Mouse (Mus musculus): ENCODE measurements around the gene Cyp2e1. TPM values are rescaled to one million over a fixed set of nuclear protein-coding genes. Genes with fewer than 3 reads are reported as not detected.

The Cyp2e1 gene
- polyA plus RNA-seq (2017; shearing (Covaris generic)): not detected

DNA sequence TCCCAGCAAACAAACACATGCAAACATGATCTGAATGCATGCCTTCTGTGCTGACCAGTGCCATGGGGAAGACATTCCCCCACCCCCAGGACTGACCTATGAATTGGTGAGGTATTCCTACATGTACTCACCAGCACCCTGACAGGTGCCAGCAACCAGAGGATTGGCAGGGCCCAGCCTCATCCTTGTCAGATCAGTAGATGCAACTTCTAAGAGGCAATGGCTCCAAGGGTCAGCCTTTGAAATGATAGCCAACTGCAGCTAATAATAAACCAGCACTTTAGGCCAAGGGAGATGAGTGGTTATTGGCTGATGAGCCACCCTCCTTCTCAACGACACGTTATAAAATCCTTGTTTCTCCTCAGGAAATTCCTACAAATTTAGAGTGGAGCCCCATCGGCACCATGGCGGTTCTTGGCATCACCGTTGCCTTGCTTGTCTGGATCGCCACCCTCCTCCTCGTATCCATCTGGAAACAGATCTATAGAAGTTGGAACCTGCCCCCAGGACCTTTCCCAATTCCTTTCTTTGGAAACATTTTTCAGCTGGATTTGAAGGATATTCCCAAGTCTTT, at the start of gene Cyp2e1:
Cyp2e1 (plus strand) TSS at position 293 of the 574 bp plus-strand sequence.

DNA sequence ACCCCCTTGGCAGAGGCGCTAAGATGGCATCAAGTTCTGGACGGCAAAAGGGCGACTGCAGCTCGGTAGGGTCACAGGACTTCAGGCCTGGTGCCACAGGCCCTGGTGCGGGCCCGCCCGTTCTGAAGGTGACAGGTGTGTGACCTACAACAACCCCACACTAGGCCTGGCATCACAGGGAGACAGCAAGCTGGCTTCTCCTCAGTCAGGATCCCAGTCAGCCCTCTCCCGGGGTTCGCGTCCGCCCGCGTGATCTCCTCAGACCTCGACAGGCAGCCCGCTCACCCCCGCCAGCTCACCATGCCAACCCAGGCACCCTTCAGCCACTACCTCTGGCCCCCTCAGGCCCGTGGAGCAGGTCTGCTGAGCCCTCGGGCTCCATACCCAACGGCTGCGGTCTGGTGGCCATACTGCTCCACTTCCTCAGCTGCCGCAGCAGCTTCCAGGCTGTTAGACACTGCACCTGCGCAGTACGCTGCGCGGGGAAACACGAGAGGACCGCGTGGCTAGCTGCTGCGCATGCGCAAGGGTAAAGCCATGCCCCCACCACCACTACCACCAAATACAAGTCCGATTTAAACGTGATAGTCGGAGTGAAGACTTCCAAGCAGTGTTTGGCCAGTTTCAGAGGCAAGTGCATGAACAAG, 24.0 kb downstream of the Cyp2e1 start, which contains the start of gene Syce1:
Syce1 (minus strand) TSS at position 447 of the 647 bp plus-strand sequence.

GRCm38 (mm10) chr7:140821653-140822329, 58.3 kb downstream of the Cyp2e1 start, which contains the start of gene Zfp941:
TSS of gene Zfp941 (minus strand) at chr7:140822178.

Other genes with a start within 250 kb of the Cyp2e1 start
- gene Olfr538, start 195.9 kb upstream of the Cyp2e1 start, polyA plus RNA-seq (2017; shearing (Covaris generic)): not detected
- not detected for gene Olfr46, start 162.5 kb upstream of the Cyp2e1 start, polyA plus RNA-seq (2017; shearing (Covaris generic))
- not detected for gene Olfr61, start 134.8 kb upstream of the Cyp2e1 start, polyA plus RNA-seq (2017; shearing (Covaris generic))
- gene Olfr53, start 117.3 kb upstream of the Cyp2e1 start, polyA plus RNA-seq (2017; shearing (Covaris generic)): not detected
- gene Olfr539, start 103.8 kb upstream of the Cyp2e1 start, polyA plus RNA-seq (2017; shearing (Covaris generic)): not detected
- 0.09 TPM for gene Olfr45, start 81.8 kb upstream of the Cyp2e1 start, polyA plus RNA-seq (2017; shearing (Covaris generic))
- gene Olfr541, start 66.5 kb upstream of the Cyp2e1 start, polyA plus RNA-seq (2017; shearing (Covaris generic)): not detected
- gene Syce1, start 24.1 kb downstream of the Cyp2e1 start, polyA plus RNA-seq (2017; shearing (Covaris generic)): 0.18 TPM
- gene Zfp941, start 58.4 kb downstream of the Cyp2e1 start, polyA plus RNA-seq (2017; shearing (Covaris generic)): 0.23 TPM
- gene Urah, start 71.3 kb downstream of the Cyp2e1 start, polyA plus RNA-seq (2017; shearing (Covaris generic)): not detected
- gene Scgb1c1, start 81.8 kb downstream of the Cyp2e1 start, polyA plus RNA-seq (2017; shearing (Covaris generic)): not detected
- not detected for gene Odf3, start 84.1 kb downstream of the Cyp2e1 start, polyA plus RNA-seq (2017; shearing (Covaris generic))
- not detected for gene Gm45785, start 92.6 kb downstream of the Cyp2e1 start, polyA plus RNA-seq (2017; shearing (Covaris generic))
- 138 TPM for gene Ric8a, start 93.2 kb downstream of the Cyp2e1 start, polyA plus RNA-seq (2017; shearing (Covaris generic))
- 52.1 TPM for gene Bet1l, start 93.8 kb downstream of the Cyp2e1 start, polyA plus RNA-seq (2017; shearing (Covaris generic))
- gene Psmd13, start 118.2 kb downstream of the Cyp2e1 start, polyA plus RNA-seq (2017; shearing (Covaris generic)): 226 TPM
- 10.2 TPM for gene Sirt3, start 118.6 kb downstream of the Cyp2e1 start, polyA plus RNA-seq (2017; shearing (Covaris generic))
- not detected for gene Cox8b, start 136.7 kb downstream of the Cyp2e1 start, polyA plus RNA-seq (2017; shearing (Covaris generic))
- gene Nlrp6, start 157.2 kb downstream of the Cyp2e1 start, polyA plus RNA-seq (2017; shearing (Covaris generic)): not detected
- gene Pgghg, start 177.7 kb downstream of the Cyp2e1 start, polyA plus RNA-seq (2017; shearing (Covaris generic)): 39.5 TPM
- gene Ifitm5, start 186.6 kb downstream of the Cyp2e1 start, polyA plus RNA-seq (2017; shearing (Covaris generic)): 0.73 TPM
- gene Gm45717, start 192.2 kb downstream of the Cyp2e1 start, polyA plus RNA-seq (2017; shearing (Covaris generic)): not detected
- 27.5 TPM for gene Ifitm2, start 192.2 kb downstream of the Cyp2e1 start, polyA plus RNA-seq (2017; shearing (Covaris generic))
- not detected for gene Ifitm1, start 203.5 kb downstream of the Cyp2e1 start, polyA plus RNA-seq (2017; shearing (Covaris generic))
- gene Ifitm3, start 247.0 kb downstream of the Cyp2e1 start, polyA plus RNA-seq (2017; shearing (Covaris generic)): 16.4 TPM

All from activated CD4-positive, CD25-positive, alpha-beta regulatory T cell, adult 9 weeks (primary cell).